Mouse (Mus musculus): ENCODE results near the gene Gm17689. TPM values are rescaled to one million over a fixed set of nuclear protein-coding genes. Genes with fewer than 3 reads are reported as not detected.

The Gm17689 gene
- not detected in 2 replicates for polyA plus RNA-seq (2012; rRNA removed)

DNA sequence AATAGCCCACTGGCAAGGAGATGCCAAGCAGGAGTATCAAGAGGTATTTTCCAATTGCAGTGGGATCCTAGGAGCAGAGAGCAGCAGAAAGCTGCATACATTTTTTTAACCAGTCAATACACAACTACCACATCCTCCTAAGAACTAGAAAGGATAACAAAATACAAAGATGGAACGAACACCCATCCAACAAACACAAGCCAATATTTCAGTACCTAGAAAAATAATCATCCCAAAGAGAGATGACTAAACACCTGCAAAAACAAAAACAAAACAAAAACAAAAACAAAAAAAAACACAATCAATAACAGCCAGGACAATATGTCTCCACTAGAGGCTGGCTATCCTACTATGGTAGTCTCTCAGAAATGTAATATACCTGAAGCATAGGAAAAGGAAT, at the start of gene Gm17689:
TSS of gene Gm17689 (minus strand) at position 101 of the 400 bp plus-strand sequence.
- TF ChIP-seq CTCF (IDR thresholded peaks at IDR 0.05; ENCODE audit: borderline replicate concordance, insufficient read depth, low read depth, low read length), result no peak
- TF ChIP-seq POLR2A (IDR thresholded peaks at IDR 0.05; ENCODE audit: borderline replicate concordance, insufficient read depth, low read length), result no peak
- Histone ChIP-seq H3K27me3 (ENCODE audit: control insufficient read depth, insufficient read depth, low read length) (no peaks in the 10 kb centered on the region), H3K27ac (ENCODE audit: insufficient read depth, low read length) (no peak within 1 kb of the TSS), H3K4me1 (ENCODE audit: control insufficient read depth, insufficient read depth, low read length) (no peaks in the 10 kb centered on the region), H3K4me3 (replicated peaks; ENCODE audit: insufficient read depth, low read depth, low read length) (no peak within 1 kb of the TSS)
- 46% methylated on average over 1 of the region's 1 CpGs for WGBS
- DNase-seq, result no peak

- 87% methylated on average over 2 of the region's 2 CpGs for WGBS
- H3K27ac ChIP-seq (ENCODE audit: insufficient read depth, low read length), result no peak within 1 kb of the TSS
- TF ChIP-seq CTCF (IDR thresholded peaks at IDR 0.05; ENCODE audit: borderline replicate concordance, insufficient read depth, low read depth, low read length) (no peak), POLR2A (IDR thresholded peaks at IDR 0.05; ENCODE audit: borderline replicate concordance, insufficient read depth, low read length) (no peak)
- DNase-seq, result no peak
- H3K27me3 ChIP-seq (ENCODE audit: control insufficient read depth, insufficient read depth, low read length), result no peaks in the 10 kb centered on the region
- no peak within 1 kb of the TSS for H3K4me3 ChIP-seq (replicated peaks; ENCODE audit: insufficient read depth, low read depth, low read length)
- no peaks in the 10 kb centered on the region for H3K4me1 ChIP-seq (ENCODE audit: control insufficient read depth, insufficient read depth, low read length)
Observed at GRCm38 (mm10) chr9:36541863-36542262, 40.6 kb downstream of the Gm17689 start, which contains the start of gene Gm5615. TSS of gene Gm5615 (minus strand) at chr9:36541963.

Other genes starting within 250 kb of the Gm17689 start
- gene Gm7257, start 150.8 kb downstream of the Gm17689 start, polyA plus RNA-seq (2012; rRNA removed), result not detected in 2 replicates
- gene Gm9513, start 107.0 kb downstream of the Gm17689 start, polyA plus RNA-seq (2012; rRNA removed), result not detected in 2 replicates
- gene Gm5615, start 40.7 kb downstream of the Gm17689 start, polyA plus RNA-seq (2012; rRNA removed), result not detected in 2 replicates
- gene A630095E13Rik, start 60.7 kb upstream of the Gm17689 start, polyA plus RNA-seq (2012; rRNA removed), result not detected in 2 replicates
- gene Acrv1, start 110.6 kb upstream of the Gm17689 start, polyA plus RNA-seq (2012; rRNA removed), result not detected in 2 replicates
- 1.2 and 1.3 TPM in 2 replicates for gene Chek1, start 144.4 kb upstream of the Gm17689 start, polyA plus RNA-seq (2012; rRNA removed)
- gene Stt3a, start 185.0 kb upstream of the Gm17689 start, polyA plus RNA-seq (2012; rRNA removed), result 47.4 and 61.2 TPM in 2 replicates
- gene Ei24, start 214.8 kb upstream of the Gm17689 start, polyA plus RNA-seq (2012; rRNA removed), result 112 and 113 TPM in 2 replicates
- gene Fez1, start 239.2 kb upstream of the Gm17689 start, polyA plus RNA-seq (2012; rRNA removed), result 451 and 465 TPM in 2 replicates

All from cerebellum, adult 2 months (tissue).